Mouse (Mus musculus): ENCODE data around the gene Bcs1l. TPM values are rescaled to one million over a fixed set of nuclear protein-coding genes. Genes with fewer than 3 reads are reported as not detected.

The Bcs1l gene
- 1.5 and 2.7 TPM in 2 replicates for polyA plus RNA-seq (2012; ENCODE audit: insufficient read depth, low replicate concordance)

DNA sequence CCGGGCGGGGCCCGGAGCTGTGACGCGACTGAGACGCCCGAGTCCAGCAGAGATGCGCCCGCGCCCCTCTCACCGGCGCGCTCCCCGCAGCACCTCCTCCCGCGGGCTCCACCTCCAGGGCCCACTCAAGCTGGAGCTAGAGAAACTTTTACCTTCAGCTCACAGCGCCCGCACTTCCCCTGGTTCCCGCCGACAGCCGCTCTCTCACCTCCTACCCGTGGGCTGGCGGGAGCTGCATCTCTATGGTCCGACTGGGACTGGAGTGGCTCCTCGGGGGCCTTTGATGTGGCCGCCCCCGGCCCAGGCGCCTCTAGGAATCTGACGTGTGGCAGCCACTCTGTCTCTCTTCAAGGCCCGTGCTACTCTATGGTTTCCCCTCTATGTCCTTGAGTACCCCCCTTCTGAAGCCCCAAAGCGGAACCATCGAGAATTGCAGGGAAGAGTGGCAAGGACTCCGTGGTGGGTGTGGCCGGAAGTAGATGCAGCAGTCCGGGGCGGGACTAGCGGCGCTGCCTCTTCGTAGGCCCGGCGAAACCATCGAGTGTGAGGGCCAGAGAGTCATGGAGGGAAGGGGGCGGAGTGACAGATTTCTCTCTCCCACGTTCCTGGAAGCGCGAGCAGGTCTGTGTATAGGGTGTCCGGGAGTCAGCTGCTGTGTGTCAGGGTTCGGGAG, at the start of gene Bcs1l, which contains the start of gene Zfp142:
Gene Bcs1l, plus strand, starts transcription at position 517 of the 673 bp plus-strand sequence.
Gene Zfp142, minus strand, starts transcription at position 474 of the 673 bp plus-strand sequence.
- Histone ChIP-seq H3K4me1 (peaks cover 44% of the 10 kb centered on the region), H3K36me3 (replicated peaks; ENCODE audit: low read length) (peaks cover 56% of the 10 kb centered on the region), H3K4me3 (replicated peaks) (peak within 1 kb of the TSS; percentile 98), H3K27me3 (replicated peaks) (no peaks in the 10 kb centered on the region), H3K9me3 (no peaks in the 10 kb centered on the region)
- TF ChIP-seq GATA1 (IDR thresholded peaks at IDR 0.05; ENCODE audit: borderline replicate concordance, low read length), result no peak
- TF ChIP-seq FLI1 (IDR thresholded peaks at IDR 0.05; ENCODE audit: low read length), result peak; percentile 64; the same call in 1 of the 2 replicates

- H3K9me3 ChIP-seq, result no peaks in the 10 kb centered on the region
- H3K36me3 ChIP-seq (replicated peaks; ENCODE audit: low read length), result no peaks in the 10 kb centered on the region
- H3K27me3 ChIP-seq (replicated peaks), result peaks cover 25% of the 10 kb centered on the region
- H3K4me3 ChIP-seq (replicated peaks), result no peak overlapping the region
- H3K4me1 ChIP-seq, result peaks cover 11% of the 10 kb centered on the region
- TF ChIP-seq FLI1 (IDR thresholded peaks at IDR 0.05; ENCODE audit: low read length) (no peak), GATA1 (IDR thresholded peaks at IDR 0.05; ENCODE audit: borderline replicate concordance, low read length) (no peak)
These were observed 49.4 kb upstream of the Bcs1l start for GRCm38 (mm10) chr1:74538650-74539049.

DNA sequence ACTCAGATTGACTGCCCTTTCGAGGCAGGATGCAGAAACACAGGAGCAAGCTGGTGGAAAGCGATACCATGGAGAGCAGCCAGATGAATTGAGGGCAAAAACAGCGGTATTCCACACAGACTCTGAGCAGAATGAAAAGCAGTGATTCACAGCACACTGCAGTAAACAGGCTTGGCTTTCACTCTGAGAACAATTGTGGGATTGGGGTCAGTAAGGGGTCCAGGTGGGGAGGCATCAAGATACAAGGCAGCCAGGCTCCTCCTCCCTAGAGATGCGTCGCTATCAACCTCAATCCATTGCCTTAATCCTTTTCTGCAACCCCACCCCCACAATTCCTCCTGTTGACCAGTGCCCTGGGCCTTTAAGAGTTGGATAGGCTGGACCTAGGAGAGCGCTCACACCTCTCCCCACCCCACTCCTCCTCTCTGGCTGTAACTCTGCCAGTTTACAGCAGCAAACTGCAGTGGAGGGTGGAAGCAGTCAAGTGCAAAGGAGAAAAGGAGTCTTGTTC, 45.6 kb upstream of the Bcs1l start, which contains the start of gene Plcd4:
Gene Plcd4, plus strand, starts transcription at position 438 of the 511 bp plus-strand sequence.
- Histone ChIP-seq H3K4me1 (peaks cover 4% of the 10 kb centered on the region; the same call in 1 of the 2 replicates), H3K27me3 (replicated peaks) (peaks cover 51% of the 10 kb centered on the region), H3K4me3 (replicated peaks) (no peak within 1 kb of the TSS), H3K9me3 (no peaks in the 10 kb centered on the region), H3K36me3 (replicated peaks; ENCODE audit: low read length) (no peaks in the 10 kb centered on the region)
- no peak for TF ChIP-seq GATA1 (IDR thresholded peaks at IDR 0.05; ENCODE audit: borderline replicate concordance, low read length)
- TF ChIP-seq FLI1 (IDR thresholded peaks at IDR 0.05; ENCODE audit: low read length), result no peak

DNA sequence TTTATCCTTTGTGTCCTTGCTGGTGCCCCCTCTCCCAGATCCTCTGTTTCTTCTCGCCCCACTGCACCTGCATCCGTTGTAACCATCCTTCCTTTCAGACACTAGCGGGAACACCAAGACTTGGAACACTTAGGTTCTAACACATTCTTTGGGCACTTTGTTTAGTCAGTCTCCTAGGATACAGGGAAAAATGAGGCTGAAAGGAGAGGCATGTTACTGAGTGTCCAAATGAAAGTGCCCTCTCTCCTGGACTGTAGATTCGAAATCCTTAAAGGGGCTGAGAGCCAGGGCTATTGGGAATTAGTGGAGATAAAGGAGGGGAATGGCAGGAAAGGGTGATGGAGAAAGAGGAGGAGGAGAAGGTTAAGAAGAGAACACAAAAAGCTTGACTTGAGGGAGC, 43.9 kb upstream of the Bcs1l start, which contains the start of gene Usp37:
Gene Usp37, minus strand, starts transcription at position 101 of the 400 bp plus-strand sequence.
- peaks cover 61% of the 10 kb centered on the region for H3K27me3 ChIP-seq (replicated peaks)
- no peak for TF ChIP-seq GATA1 (IDR thresholded peaks at IDR 0.05; ENCODE audit: borderline replicate concordance, low read length)
- no peak for TF ChIP-seq FLI1 (IDR thresholded peaks at IDR 0.05; ENCODE audit: low read length)
- H3K4me1 ChIP-seq, result peaks cover 4% of the 10 kb centered on the region; the same call in 1 of the 2 replicates
- no peaks in the 10 kb centered on the region for H3K9me3 ChIP-seq
- H3K36me3 ChIP-seq (replicated peaks; ENCODE audit: low read length), result no peaks in the 10 kb centered on the region
- H3K4me3 ChIP-seq (replicated peaks), result no peak within 1 kb of the TSS

DNA sequence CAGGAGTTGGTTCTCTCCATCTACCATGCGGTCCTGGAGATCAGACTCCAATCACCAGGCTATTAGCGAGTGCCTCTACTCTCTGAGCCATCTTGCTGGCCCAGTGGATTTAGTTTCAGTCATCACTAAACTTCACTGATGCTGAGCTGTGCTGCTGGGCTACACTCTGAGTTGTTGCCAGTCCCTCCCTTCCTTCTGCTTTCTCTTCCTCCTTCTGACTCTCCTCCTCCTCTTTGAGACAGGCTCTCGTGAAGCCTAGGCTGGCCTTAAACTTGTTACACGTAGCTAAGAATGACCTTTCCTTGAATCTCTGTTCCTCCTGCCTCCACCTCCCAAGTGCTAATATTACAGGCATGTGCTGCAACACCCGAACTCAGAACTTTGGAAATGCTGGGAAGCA, 29.0 kb upstream of the Bcs1l start:
- no peak for TF ChIP-seq FLI1 (IDR thresholded peaks at IDR 0.05; ENCODE audit: low read length)
- no peak for TF ChIP-seq GATA1 (IDR thresholded peaks at IDR 0.05; ENCODE audit: borderline replicate concordance, low read length)
- Histone ChIP-seq H3K36me3 (replicated peaks; ENCODE audit: low read length) (peaks cover 7% of the 10 kb centered on the region), H3K27me3 (replicated peaks) (peaks cover 7% of the 10 kb centered on the region)

DNA sequence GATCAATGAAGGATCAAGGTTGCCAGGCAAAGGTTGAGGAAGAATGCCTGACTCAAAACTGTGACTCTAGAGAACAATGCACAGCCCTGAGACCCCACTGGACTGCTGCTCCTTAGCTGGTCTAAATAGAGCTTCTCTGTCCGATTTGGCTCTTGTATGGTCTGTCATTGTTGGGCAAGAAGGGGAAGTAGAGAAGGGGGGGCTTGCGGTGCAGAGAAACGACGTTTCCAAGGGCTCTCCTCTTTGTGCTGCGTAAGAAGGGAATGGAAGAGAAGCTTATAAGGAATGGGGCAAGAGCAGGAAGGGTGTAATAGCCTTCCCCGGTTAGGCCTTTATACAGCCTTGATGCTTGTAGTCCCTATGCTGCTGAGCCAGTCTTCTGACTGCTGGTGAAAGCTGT, 22.3 kb upstream of the Bcs1l start:
- TF ChIP-seq FLI1 (IDR thresholded peaks at IDR 0.05; ENCODE audit: low read length) (no peak), GATA1 (IDR thresholded peaks at IDR 0.05; ENCODE audit: borderline replicate concordance, low read length) (no peak)
- peaks cover 71% of the 10 kb centered on the region for H3K36me3 ChIP-seq (replicated peaks; ENCODE audit: low read length)
- no peaks in the 10 kb centered on the region for H3K27me3 ChIP-seq (replicated peaks)
- peaks cover 21% of the 10 kb centered on the region for H3K4me1 ChIP-seq
- no peak overlapping the region for H3K4me3 ChIP-seq (replicated peaks)
- no peaks in the 10 kb centered on the region for H3K9me3 ChIP-seq

More for the DNA sequence above, 29.0 kb upstream of the Bcs1l start:
- Histone ChIP-seq H3K4me1 (peaks cover 18% of the 10 kb centered on the region), H3K9me3 (no peaks in the 10 kb centered on the region), H3K4me3 (replicated peaks) (no peak overlapping the region)

DNA sequence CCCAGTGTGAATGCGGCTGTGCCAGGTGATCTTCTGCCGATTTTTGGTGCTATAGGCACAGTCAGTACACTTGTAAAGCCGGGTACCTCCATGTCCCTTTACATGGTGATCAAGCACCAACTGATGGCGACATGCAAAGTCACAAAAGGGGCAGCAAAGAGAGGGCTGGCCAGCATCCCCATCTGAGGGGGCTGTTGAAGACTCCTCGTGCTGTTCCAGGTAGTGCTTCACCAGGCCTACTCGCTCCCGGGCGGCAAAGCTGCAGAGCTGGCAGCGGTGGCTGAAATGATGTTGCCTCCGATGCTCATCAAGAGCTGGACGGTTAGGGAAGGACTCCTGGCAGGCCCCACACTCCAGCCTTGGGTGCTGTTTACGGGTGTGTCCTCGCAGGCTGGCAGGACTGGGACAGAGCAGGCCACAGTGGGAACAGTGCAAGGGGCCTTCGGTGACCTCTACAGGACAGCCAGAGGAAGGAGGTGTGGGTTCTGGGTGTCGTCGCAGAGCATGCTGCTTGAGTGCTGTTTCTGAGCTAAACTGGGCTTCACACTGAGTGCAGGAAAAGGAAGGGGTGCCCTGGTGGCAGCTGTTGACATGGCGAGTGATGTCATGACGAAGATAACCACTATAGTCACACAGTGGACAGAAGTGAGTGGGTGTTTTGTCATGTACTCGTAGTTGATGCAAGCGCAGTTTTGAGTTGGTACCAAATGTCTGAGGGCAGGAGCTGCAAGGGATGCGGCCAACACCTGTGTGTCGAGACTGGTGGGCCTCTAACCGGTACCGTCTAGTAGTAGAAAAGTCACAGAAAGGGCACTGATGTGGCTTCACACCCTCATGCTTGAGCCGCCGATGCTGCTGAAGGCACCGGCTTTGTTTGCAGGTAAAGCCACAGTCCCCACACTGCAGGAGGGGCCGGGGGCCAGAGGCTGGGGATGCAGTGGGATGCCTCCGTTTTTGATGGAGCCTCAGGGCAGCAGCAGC, 18.1 kb upstream of the Bcs1l start:
- no peaks in the 10 kb centered on the region for H3K27me3 ChIP-seq (replicated peaks)
- peaks cover 95% of the 10 kb centered on the region for H3K36me3 ChIP-seq (replicated peaks; ENCODE audit: low read length)
- TF ChIP-seq GATA1 (IDR thresholded peaks at IDR 0.05; ENCODE audit: borderline replicate concordance, low read length) (no peak), FLI1 (IDR thresholded peaks at IDR 0.05; ENCODE audit: low read length) (no peak)
- H3K4me3 ChIP-seq (replicated peaks), result no peak overlapping the region
- H3K9me3 ChIP-seq, result no peaks in the 10 kb centered on the region
- peaks cover 12% of the 10 kb centered on the region for H3K4me1 ChIP-seq

GRCm38 (mm10) chr1:74582621-74583020, 5.5 kb upstream of the Bcs1l start:
- H3K4me1 ChIP-seq, result peaks cover 30% of the 10 kb centered on the region
- no peak overlapping the region for H3K4me3 ChIP-seq (replicated peaks)
- peaks cover 71% of the 10 kb centered on the region for H3K36me3 ChIP-seq (replicated peaks; ENCODE audit: low read length)
- H3K9me3 ChIP-seq, result no peaks in the 10 kb centered on the region
- no peaks in the 10 kb centered on the region for H3K27me3 ChIP-seq (replicated peaks)
- TF ChIP-seq FLI1 (IDR thresholded peaks at IDR 0.05; ENCODE audit: low read length) (no peak), GATA1 (IDR thresholded peaks at IDR 0.05; ENCODE audit: borderline replicate concordance, low read length) (no peak)

GRCm38 (mm10) chr1:74584616-74585398, 3.3 kb upstream of the Bcs1l start:
- peaks cover 55% of the 10 kb centered on the region for H3K36me3 ChIP-seq (replicated peaks; ENCODE audit: low read length)
- H3K4me1 ChIP-seq, result peaks cover 44% of the 10 kb centered on the region
- no peaks in the 10 kb centered on the region for H3K9me3 ChIP-seq
- no peak overlapping the region for H3K4me3 ChIP-seq (replicated peaks)
- H3K27me3 ChIP-seq (replicated peaks), result no peaks in the 10 kb centered on the region
- TF ChIP-seq FLI1 (IDR thresholded peaks at IDR 0.05; ENCODE audit: low read length), result no peak
